Mouse (Mus musculus): Measurements from ENCODE around the gene Zg16. TPM values are rescaled to one million over a fixed set of nuclear protein-coding genes. Genes with fewer than 3 reads are reported as not detected.

The Zg16 gene
- polyA plus RNA-seq, 1 experiment from 2014 or later: not detected

GRCm38 (mm10) chr7:127110239-127111007 lies 23.3 kb upstream of the Zg16 start:
- Histone ChIP-seq H3K27me3 (ENCODE audit: control insufficient read depth, insufficient read depth, low read length) (no peaks in the 10 kb centered on the region), H3K27ac (ENCODE audit: low read depth, low read length) (no peak overlapping the region), H3K9me3 (ENCODE audit: control insufficient read depth, low read length) (no peaks in the 10 kb centered on the region), H3K4me2 (replicated peaks; ENCODE audit: low read depth, low read length) (no peak overlapping the region), H3K9ac (ENCODE audit: low read depth, low read length) (no peak overlapping the region), H3K36me3 (ENCODE audit: control insufficient read depth, insufficient read depth, low read length) (no peaks in the 10 kb centered on the region), H3K4me3 (ENCODE audit: low read length) (no peak overlapping the region), H3K4me1 (ENCODE audit: control insufficient read depth, insufficient read depth, low read length) (0 out of 2 replicates have a peak, but pooled peaks cover 4% of the 10 kb centered on the region)
- ATAC-seq (ENCODE audit: low FRiP score, low TSS enrichment): peak; percentile 69; the same call in 1 of the 2 replicates
- WGBS: 49% methylated on average over 18 of the region's 18 CpGs

- no peak for ATAC-seq (ENCODE audit: low FRiP score, low TSS enrichment)
- WGBS: 79% methylated on average over 7 of the region's 7 CpGs
- no peak overlapping the region for H3K4me3 ChIP-seq (ENCODE audit: low read length)
Measured at GRCm38 (mm10) chr7:127105551-127105950, 18.4 kb upstream of the Zg16 start.

GRCm38 (mm10) chr7:127104560-127105332 lies 17.6 kb upstream of the Zg16 start:
- no peaks in the 10 kb centered on the region for H3K9me3 ChIP-seq (ENCODE audit: control insufficient read depth, low read length)
- H3K27ac ChIP-seq (ENCODE audit: low read depth, low read length): no peak overlapping the region
- no peaks in the 10 kb centered on the region for H3K4me1 ChIP-seq (ENCODE audit: control insufficient read depth, insufficient read depth, low read length)
- WGBS: 15% methylated on average over 17 of the region's 17 CpGs
- H3K4me2 ChIP-seq (replicated peaks; ENCODE audit: low read depth, low read length): peak overlapping the region; percentile 48
- no peaks in the 10 kb centered on the region for H3K27me3 ChIP-seq (ENCODE audit: control insufficient read depth, insufficient read depth, low read length)
- peak overlapping the region; percentile 35 for H3K4me3 ChIP-seq (ENCODE audit: low read length)
- H3K36me3 ChIP-seq (ENCODE audit: control insufficient read depth, insufficient read depth, low read length): no peaks in the 10 kb centered on the region
- peak; percentile 91 for ATAC-seq (ENCODE audit: low FRiP score, low TSS enrichment)
- peak overlapping the region; percentile 54; the same call in 1 of the 2 replicates for H3K9ac ChIP-seq (ENCODE audit: low read depth, low read length)

More at GRCm38 (mm10) chr7:127105551-127105950, 18.4 kb upstream of the Zg16 start:
- Histone ChIP-seq H3K4me1 (ENCODE audit: control insufficient read depth, insufficient read depth, low read length) (no peaks in the 10 kb centered on the region), H3K27ac (ENCODE audit: low read depth, low read length) (no peak overlapping the region), H3K27me3 (ENCODE audit: control insufficient read depth, insufficient read depth, low read length) (no peaks in the 10 kb centered on the region), H3K9me3 (ENCODE audit: control insufficient read depth, low read length) (no peaks in the 10 kb centered on the region), H3K4me2 (replicated peaks; ENCODE audit: low read depth, low read length) (no peak overlapping the region), H3K36me3 (ENCODE audit: control insufficient read depth, insufficient read depth, low read length) (no peaks in the 10 kb centered on the region), H3K9ac (ENCODE audit: low read depth, low read length) (no peak overlapping the region)

- Histone ChIP-seq H3K4me3 (ENCODE audit: low read length) (no peak overlapping the region), H3K27ac (ENCODE audit: low read depth, low read length) (no peak overlapping the region)
- ATAC-seq (ENCODE audit: low FRiP score, low TSS enrichment): no peak; the same call in 1 of the 2 replicates
Measured at GRCm38 (mm10) chr7:127103960-127104359, 16.8 kb upstream of the Zg16 start.

GRCm38 (mm10) chr7:127102148-127102547 lies 15.0 kb upstream of the Zg16 start:
- ATAC-seq (ENCODE audit: low FRiP score, low TSS enrichment): no peak

More at GRCm38 (mm10) chr7:127103960-127104359, 16.8 kb upstream of the Zg16 start:
- Histone ChIP-seq H3K4me2 (replicated peaks; ENCODE audit: low read depth, low read length) (no peak overlapping the region), H3K4me1 (ENCODE audit: control insufficient read depth, insufficient read depth, low read length) (no peaks in the 10 kb centered on the region), H3K9ac (ENCODE audit: low read depth, low read length) (no peak overlapping the region), H3K9me3 (ENCODE audit: control insufficient read depth, low read length) (no peaks in the 10 kb centered on the region), H3K27me3 (ENCODE audit: control insufficient read depth, insufficient read depth, low read length) (no peaks in the 10 kb centered on the region), H3K36me3 (ENCODE audit: control insufficient read depth, insufficient read depth, low read length) (no peaks in the 10 kb centered on the region)
- 69% methylated on average over 6 of the region's 6 CpGs for WGBS

GRCm38 (mm10) chr7:127101451-127102016 lies 14.4 kb upstream of the Zg16 start:
- Histone ChIP-seq H3K4me2 (replicated peaks; ENCODE audit: low read depth, low read length) (no peak overlapping the region), H3K9me3 (ENCODE audit: control insufficient read depth, low read length) (no peaks in the 10 kb centered on the region), H3K27me3 (ENCODE audit: control insufficient read depth, insufficient read depth, low read length) (no peaks in the 10 kb centered on the region), H3K9ac (ENCODE audit: low read depth, low read length) (no peak overlapping the region), H3K27ac (ENCODE audit: low read depth, low read length) (no peak overlapping the region), H3K4me1 (ENCODE audit: control insufficient read depth, insufficient read depth, low read length) (no peaks in the 10 kb centered on the region), H3K4me3 (ENCODE audit: low read length) (no peak overlapping the region), H3K36me3 (ENCODE audit: control insufficient read depth, insufficient read depth, low read length) (no peaks in the 10 kb centered on the region)
- no peak for ATAC-seq (ENCODE audit: low FRiP score, low TSS enrichment)
- WGBS: 24% methylated on average over 2 of the region's 2 CpGs

More at GRCm38 (mm10) chr7:127102148-127102547, 15.0 kb upstream of the Zg16 start:
- H3K4me2 ChIP-seq (replicated peaks; ENCODE audit: low read depth, low read length): no peak overlapping the region
- H3K27ac ChIP-seq (ENCODE audit: low read depth, low read length): no peak overlapping the region
- 81% methylated on average over 6 of the region's 6 CpGs for WGBS
- no peaks in the 10 kb centered on the region for H3K36me3 ChIP-seq (ENCODE audit: control insufficient read depth, insufficient read depth, low read length)
- H3K27me3 ChIP-seq (ENCODE audit: control insufficient read depth, insufficient read depth, low read length): no peaks in the 10 kb centered on the region
- H3K4me1 ChIP-seq (ENCODE audit: control insufficient read depth, insufficient read depth, low read length): no peaks in the 10 kb centered on the region
- no peak overlapping the region for H3K4me3 ChIP-seq (ENCODE audit: low read length)
- H3K9ac ChIP-seq (ENCODE audit: low read depth, low read length): no peak overlapping the region
- no peaks in the 10 kb centered on the region for H3K9me3 ChIP-seq (ENCODE audit: control insufficient read depth, low read length)

GRCm38 (mm10) chr7:127099528-127099927 lies 12.4 kb upstream of the Zg16 start:
- no peak overlapping the region for H3K27ac ChIP-seq (ENCODE audit: low read depth, low read length)
- H3K36me3 ChIP-seq (ENCODE audit: control insufficient read depth, insufficient read depth, low read length): no peaks in the 10 kb centered on the region
- no peak overlapping the region for H3K9ac ChIP-seq (ENCODE audit: low read depth, low read length)
- 81% methylated on average over 4 of the region's 4 CpGs for WGBS
- no peaks in the 10 kb centered on the region for H3K27me3 ChIP-seq (ENCODE audit: control insufficient read depth, insufficient read depth, low read length)
- no peak overlapping the region for H3K4me2 ChIP-seq (replicated peaks; ENCODE audit: low read depth, low read length)
- no peak overlapping the region for H3K4me3 ChIP-seq (ENCODE audit: low read length)
- H3K9me3 ChIP-seq (ENCODE audit: control insufficient read depth, low read length): no peaks in the 10 kb centered on the region
- ATAC-seq (ENCODE audit: low FRiP score, low TSS enrichment): no peak
- no peaks in the 10 kb centered on the region for H3K4me1 ChIP-seq (ENCODE audit: control insufficient read depth, insufficient read depth, low read length)

GRCm38 (mm10) chr7:127098950-127099349 lies 11.8 kb upstream of the Zg16 start:
- no peak for ATAC-seq (ENCODE audit: low FRiP score, low TSS enrichment)
- Histone ChIP-seq H3K9ac (ENCODE audit: low read depth, low read length) (no peak overlapping the region), H3K4me1 (ENCODE audit: control insufficient read depth, insufficient read depth, low read length) (no peaks in the 10 kb centered on the region), H3K36me3 (ENCODE audit: control insufficient read depth, insufficient read depth, low read length) (no peaks in the 10 kb centered on the region), H3K4me2 (replicated peaks; ENCODE audit: low read depth, low read length) (no peak overlapping the region), H3K27me3 (ENCODE audit: control insufficient read depth, insufficient read depth, low read length) (no peaks in the 10 kb centered on the region), H3K4me3 (ENCODE audit: low read length) (no peak overlapping the region), H3K9me3 (ENCODE audit: control insufficient read depth, low read length) (no peaks in the 10 kb centered on the region), H3K27ac (ENCODE audit: low read depth, low read length) (no peak overlapping the region)
- WGBS: 85% methylated on average over 4 of the region's 4 CpGs
